9 mouse cellular contexts compared by ENCODE assay signal in genomic region chr13:57908266-57908582, GRCm38 (mm10). TPM values are rescaled to one million over a fixed set of nuclear protein-coding genes. Genes with fewer than 3 reads are reported as not detected.
A peak's percentile ranks its signal among the peaks of the same experiment; 100 is the strongest.
DNase-seq lines count a peak whose midpoint lies in the region; ATAC-seq lines count a peak whose summit lies in the region.
"Had no signal": no experiment of that assay in that cellular context is flagged by ENCODE, and none has a peak within 500 bp of the region (broad histone marks: within the 10 kb centered on the region; RNA-seq: fewer than 3 reads in every experiment).

Spock1 (minus strand) TSS chr13:57908332.

- peak; percentile 5 for DNase-seq in CD4-positive helper T cell, adult 2 months (ENCODE audit: low read depth, low spot score)
- DNase-seq in c-Kit-positive CD71-positive TER-119-negative erythroid progenitor cells, embryonic 14.5 days (ENCODE audit: low read depth) = peak; percentile 21
- peak; percentile 78 to 81 for DNase-seq in kidney, postnatal 25 days
- DNase-seq in liver, embryonic 11.5 days (ENCODE audit: low spot score) = peak; percentile 85
- DNase-seq in neural tube, embryonic 11.5 days (ENCODE audit: low spot score) = peak; percentile 93
- DNase-seq in testis, postnatal 14 days (ENCODE audit: low spot score) = peak; percentile 84

- WGBS in forebrain, embryonic 12.5 days = 0% methylated on average over 32 of the region's 32 CpGs
- 1% methylated on average over 32 of the region's 32 CpGs for WGBS in heart, embryonic 16.5 days
- 1% methylated on average over 32 of the region's 32 CpGs for WGBS in liver, embryonic 11.5 days
- under 1% methylated on average over 30 of the region's 32 CpGs for WGBS in neural tube, embryonic 11.5 days

- peak within 1 kb of the TSS; percentile 49 for H3K4me3 ChIP-seq in forebrain, embryonic 12.5 days (replicated peaks)
- H3K4me3 ChIP-seq in heart, embryonic 16.5 days (ENCODE audit: low read length) = peak within 1 kb of the TSS; percentile 50
- H3K4me3 ChIP-seq in liver, embryonic 11.5 days (ENCODE audit: low read depth, low read length) = peak within 1 kb of the TSS; percentile 38
- H3K4me3 ChIP-seq in neural tube, embryonic 11.5 days (ENCODE audit: low read depth, low read length) = peak within 1 kb of the TSS; percentile 49

- peak within 1 kb of the TSS; percentile 80 for H3K4me2 ChIP-seq in forebrain, embryonic 12.5 days
- peak within 1 kb of the TSS; percentile 73 for H3K4me2 ChIP-seq in heart, embryonic 16.5 days (ENCODE audit: low read depth, low read length)
- peak within 1 kb of the TSS; percentile 62 for H3K4me2 ChIP-seq in liver, embryonic 11.5 days
- peak within 1 kb of the TSS; percentile 86 for H3K4me2 ChIP-seq in neural tube, embryonic 11.5 days (ENCODE audit: low read depth)

- no peak within 1 kb of the TSS for H3K27ac ChIP-seq in forebrain, embryonic 12.5 days
- no peak within 1 kb of the TSS for H3K27ac ChIP-seq in heart, embryonic 16.5 days (ENCODE audit: low read length)
- H3K27ac ChIP-seq in liver, embryonic 11.5 days (ENCODE audit: low read depth, low read length) = no peak within 1 kb of the TSS
- 0 out of 2 replicates have a peak within 1 kb of the TSS, but pooled peaks have one; percentile 27 for H3K27ac ChIP-seq in neural tube, embryonic 11.5 days (ENCODE audit: low read depth, low read length)

- peak; percentile 88 for ATAC-seq in forebrain, embryonic 12.5 days (ENCODE audit: low FRiP score)
- ATAC-seq in heart, embryonic 16.5 days (replicated peaks; ENCODE audit: extremely low read depth, insufficient read depth, low FRiP score) = 0 out of 2 replicates have a peak, but pooled peaks have one; percentile 54
- 0 out of 2 replicates have a peak, but pooled peaks have one; percentile 29 for ATAC-seq in liver, embryonic 11.5 days (replicated peaks; ENCODE audit: low FRiP score)
- peak; percentile 65 for ATAC-seq in neural tube, embryonic 11.5 days (ENCODE audit: insufficient read depth, low FRiP score, low TSS enrichment)

- H3K27me3 ChIP-seq in forebrain, embryonic 12.5 days = peaks cover 36% of the 10 kb centered on the region
- H3K27me3 ChIP-seq in heart, embryonic 16.5 days (ENCODE audit: control insufficient read depth, insufficient read depth, low read length) = peaks cover 27% of the 10 kb centered on the region
- H3K27me3 ChIP-seq in liver, embryonic 11.5 days (replicated peaks; ENCODE audit: control insufficient read depth, insufficient read depth, low read length) = peaks cover 18% of the 10 kb centered on the region
- peaks cover 17% of the 10 kb centered on the region for H3K27me3 ChIP-seq in neural tube, embryonic 11.5 days (ENCODE audit: control insufficient read depth, insufficient read depth, low read length)

- peak within 1 kb of the TSS; percentile 50 for H3K9ac ChIP-seq in forebrain, embryonic 12.5 days
- 0 out of 2 replicates have a peak within 1 kb of the TSS, but pooled peaks have one; percentile 33 for H3K9ac ChIP-seq in heart, embryonic 16.5 days (ENCODE audit: low read length)
- H3K9ac ChIP-seq in liver, embryonic 11.5 days (ENCODE audit: low read depth, low read length) = no peak within 1 kb of the TSS
- peak within 1 kb of the TSS; percentile 64 for H3K9ac ChIP-seq in neural tube, embryonic 11.5 days (ENCODE audit: low read length)

- H3K9me3 ChIP-seq in forebrain, embryonic 12.5 days = no peaks in the 10 kb centered on the region
- 0 out of 2 replicates have a peak, but pooled peaks cover 3% of the 10 kb centered on the region for H3K9me3 ChIP-seq in heart, embryonic 16.5 days (replicated peaks; ENCODE audit: control insufficient read depth, low read length)
- H3K9me3 ChIP-seq in liver, embryonic 11.5 days (ENCODE audit: control insufficient read depth, low read length) = no peaks in the 10 kb centered on the region
- no peaks in the 10 kb centered on the region for H3K9me3 ChIP-seq in neural tube, embryonic 11.5 days (ENCODE audit: control insufficient read depth, low read length)

- peaks cover 11% of the 10 kb centered on the region for H3K4me1 ChIP-seq in forebrain, embryonic 12.5 days
- H3K4me1 ChIP-seq in heart, embryonic 16.5 days (ENCODE audit: control insufficient read depth, insufficient read depth, low read length) = peaks cover 12% of the 10 kb centered on the region
- no peaks in the 10 kb centered on the region for H3K4me1 ChIP-seq in liver, embryonic 11.5 days (replicated peaks; ENCODE audit: control insufficient read depth, insufficient read depth, low read length)
- peaks cover 5% of the 10 kb centered on the region; the same call in 1 of the 2 replicates for H3K4me1 ChIP-seq in neural tube, embryonic 11.5 days (ENCODE audit: control insufficient read depth, insufficient read depth, low read length)

- no peaks in the 10 kb centered on the region for H3K36me3 ChIP-seq in forebrain, embryonic 12.5 days (replicated peaks)
- H3K36me3 ChIP-seq in heart, embryonic 16.5 days (ENCODE audit: control insufficient read depth, insufficient read depth) = no peaks in the 10 kb centered on the region
- H3K36me3 ChIP-seq in liver, embryonic 11.5 days (ENCODE audit: control insufficient read depth, insufficient read depth, low read length) = no peaks in the 10 kb centered on the region
- no peaks in the 10 kb centered on the region for H3K36me3 ChIP-seq in neural tube, embryonic 11.5 days (ENCODE audit: control insufficient read depth, insufficient read depth, low read length)
- H3K36me3 ChIP-seq: G1E had no signal

RNA-seq across cellular contexts. Expression of gene Spock1, which starts in this region (rescaled TPM):
- 9.5 and 12.0 TPM in 2 replicates for polyA plus RNA-seq in forebrain, embryonic 12.5 days (2016; fragmentation: Nextera tagmentation; extraction: Ambion mirVana)
- polyA plus RNA-seq in heart, embryonic 16.5 days (2015; fragmentation: Nextera tagmentation; extraction: Ambion mirVana) = 0.40 and 0.77 TPM in 2 replicates
- polyA plus RNA-seq in liver, embryonic 11.5 days (2014; fragmentation: Nextera tagmentation; extraction: Ambion mirVana) = 1.2 TPM in 2 replicates
- polyA plus RNA-seq in neural tube, embryonic 11.5 days (2014; fragmentation: Nextera tagmentation; extraction: Ambion mirVana) = 20.2 and 23.3 TPM in 2 replicates
- polyA plus RNA-seq: G1E had no signal

Comparison
In these comparisons a context has a peak if more than half of its experiments do, and no peak if none do; other contexts are left out.
1. Peak in ATAC-seq, H3K4me3 ChIP-seq, H3K9ac ChIP-seq and H3K4me2 ChIP-seq in heart, embryonic 16.5 days; RNA of the gene not detected or under 1 TPM.
2. DNase-seq: peak in every context shown above with its lines; median percentile 93 in neural tube, embryonic 11.5 days; 85 in liver, embryonic 11.5 days; 84 in testis, postnatal 14 days; 80 in kidney, postnatal 25 days; 21 in c-Kit-positive CD71-positive TER-119-negative erythroid progenitor cells, embryonic 14.5 days; 5 in CD4-positive helper T cell, adult 2 months.
3. ATAC-seq: peak in every context shown above with its lines; median percentile 88 in forebrain, embryonic 12.5 days; 65 in neural tube, embryonic 11.5 days; 54 in heart, embryonic 16.5 days; 29 in liver, embryonic 11.5 days.